Mouse (Mus musculus) subcutaneous adipose tissue, adult 2 months (tissue): ENCODE measurements around the gene Mettl21e. TPM values are rescaled to one million over a fixed set of nuclear protein-coding genes. Genes with fewer than 3 reads are reported as not detected.

Source experiments
- polyA plus RNA-seq: library from polyadenylated mRNA; depleted of rRNA; stranded (reverse); fragments of >200 nt; gene quantifications from 2 replicates; pipeline ENCODE4 v1.2.3, GENCODE M21; 2012; ENCODE audit warnings: low replicate concordance; rRNA removed

Gene Mettl21e
- polyA plus RNA-seq = not detected in 2 replicates

DNA sequence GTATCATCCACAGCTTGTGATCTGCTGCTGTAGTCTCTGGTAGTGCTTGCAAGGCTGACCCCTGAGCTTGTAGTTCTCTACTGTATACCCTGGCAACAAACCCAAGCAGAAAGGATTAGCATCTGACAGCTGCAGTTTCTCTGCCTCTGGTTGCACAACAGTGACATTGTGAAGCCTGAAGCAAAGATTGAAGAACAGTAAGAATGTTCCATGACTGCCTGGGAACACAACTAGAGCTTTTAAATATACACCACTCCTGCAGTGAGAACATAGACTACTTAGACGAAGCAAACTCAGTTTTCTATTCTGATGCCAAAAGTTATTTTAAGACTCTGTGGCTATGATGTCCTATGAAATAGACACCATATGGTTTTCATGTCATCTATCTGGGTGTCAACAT lies at the start of gene Mettl21e:
TSS of gene Mettl21e (minus strand) at position 86 of the 400 bp plus-strand sequence.

Other genes starting within 250 kb of the Mettl21e start
- gene Mettl21c, start 198.9 kb downstream of the Mettl21e start, polyA plus RNA-seq = not detected in 2 replicates
- 0.03 TPM in 1 of 2 replicates, not detected in the other for gene Gm8251, start 157.0 kb downstream of the Mettl21e start, polyA plus RNA-seq
- gene Tex30, start 116.5 kb downstream of the Mettl21e start, polyA plus RNA-seq = 3.9 and 6.8 TPM in 2 replicates
- gene Kdelc1, start 100.2 kb downstream of the Mettl21e start, polyA plus RNA-seq = 8.7 and 35.2 TPM in 2 replicates
- gene Bivm, start 100.0 kb downstream of the Mettl21e start, polyA plus RNA-seq = 5.7 and 7.4 TPM in 2 replicates
- 5.0 and 8.2 TPM in 2 replicates for gene Ercc5, start 71.2 kb downstream of the Mettl21e start, polyA plus RNA-seq